ENCODE assay signal across 9 mouse cellular contexts in genomic region chr6:85856194-85856678, GRCm38 (mm10). TPM values are rescaled to one million over a fixed set of nuclear protein-coding genes. Genes with fewer than 3 reads are reported as not detected.
A peak's percentile ranks its signal among the peaks of the same experiment; 100 is the strongest.
DNase-seq lines count a peak whose midpoint lies in the region; ATAC-seq and TF ChIP-seq lines count a peak whose summit lies in the region.
"Had no signal": no experiment of that assay in that cellular context is flagged by ENCODE, and none has a peak within 500 bp of the region (broad histone marks: within the 10 kb centered on the region; RNA-seq: fewer than 3 reads in every experiment).

No protein-coding gene starts in this region.

- no peaks in the 10 kb centered on the region for H3K36me3 ChIP-seq in limb, embryonic 15.5 days
- H3K36me3 ChIP-seq in limb, embryonic 10.5 days, result no peaks in the 10 kb centered on the region

- H3K27ac ChIP-seq in limb, embryonic 15.5 days, result no peak overlapping the region
- no peak overlapping the region for H3K27ac ChIP-seq in limb, embryonic 10.5 days
- peak overlapping the region; percentile 59; the same call in 1 of the 2 replicates for H3K27ac ChIP-seq in olfactory bulb, adult 2 months (ENCODE audit: insufficient read depth, low read depth, low read length)

- 0 out of 2 replicates have a peak, but pooled peaks cover 3% of the 10 kb centered on the region for H3K4me1 ChIP-seq in limb, embryonic 15.5 days
- peaks cover 3% of the 10 kb centered on the region; the same call in 1 of the 2 replicates for H3K4me1 ChIP-seq in limb, embryonic 10.5 days
- peaks cover 10% of the 10 kb centered on the region for H3K4me1 ChIP-seq in olfactory bulb, adult 2 months (ENCODE audit: control insufficient read depth, insufficient read depth, low read length)

- 0 out of 2 replicates have a peak, but pooled peaks have one; percentile 52 for ATAC-seq in limb, embryonic 15.5 days (ENCODE audit: insufficient number of reproducible peaks, low FRiP score, low TSS enrichment, low read depth)
- ATAC-seq in granulocyte monocyte progenitor cell, adult 5-6 weeks (replicated peaks; ENCODE audit: poor library complexity, severe bottlenecking), result no peak

- H3K27me3 ChIP-seq in limb, embryonic 15.5 days, result no peaks in the 10 kb centered on the region
- no peaks in the 10 kb centered on the region for H3K27me3 ChIP-seq in limb, embryonic 10.5 days (ENCODE audit: low read depth, poor library complexity, severe bottlenecking)

- no peak overlapping the region for H3K4me2 ChIP-seq in limb, embryonic 15.5 days

- no peak for DNase-seq in limb, embryonic 10.5 days (ENCODE audit: low spot score)
- DNase-seq in cerebellum, adult 18-20 months, result peak; percentile 10 to 43
- DNase-seq in heart, postnatal 10 days, result peak; percentile 47 to 64
- DNase-seq in left cerebral cortex, adult 11 months (ENCODE audit: low spot score), result peak; percentile 76
- no peak for DNase-seq in spleen, postnatal 14 days (ENCODE audit: low spot score in 2 of 2)

- H3K9ac ChIP-seq in limb, embryonic 15.5 days, result no peak overlapping the region

- WGBS in limb, embryonic 15.5 days, result 79% methylated on average over 1 of the region's 1 CpGs
- 79% methylated on average over 1 of the region's 1 CpGs for WGBS in limb, embryonic 10.5 days
- 32% methylated on average over 1 of the region's 1 CpGs for WGBS in olfactory bulb, adult 2 months

- no peaks in the 10 kb centered on the region for H3K9me3 ChIP-seq in limb, embryonic 15.5 days
- H3K9me3 ChIP-seq in limb, embryonic 10.5 days (replicated peaks), result no peaks in the 10 kb centered on the region

- no peak for TF ChIP-seq CTCF in olfactory bulb, adult 2 months (IDR thresholded peaks at IDR 0.05; ENCODE audit: insufficient read depth, low read depth, low read length)

- intact Hi-C loops in heart, postnatal 10 days (cut with DNase I), result no loop called here

- H3K4me3 ChIP-seq in limb, embryonic 15.5 days, result no peak overlapping the region
- H3K4me3 ChIP-seq in limb, embryonic 10.5 days, result no peak overlapping the region
- no peak overlapping the region for H3K4me3 ChIP-seq in olfactory bulb, adult 2 months (ENCODE audit: insufficient read depth, low read depth, low read length)

- TF ChIP-seq POLR2A in olfactory bulb, adult 2 months (IDR thresholded peaks at IDR 0.05; ENCODE audit: insufficient read depth, low read depth, low read length), result no peak

RNA-seq across cellular contexts. Expression of gene Nat8f2, which starts 12.7 kb away (rescaled TPM):
- polyA plus RNA-seq in limb, embryonic 15.5 days (2015; fragmentation: Nextera tagmentation; extraction: Ambion mirVana), result not detected in 2 replicates
- not detected in 2 replicates for polyA plus RNA-seq in limb, embryonic 10.5 days (2016; fragmentation: Nextera tagmentation; extraction: Ambion mirVana)
- not detected for total RNA-seq in heart, postnatal 10 days (2021)
- not detected in 2 replicates for polyA plus RNA-seq in olfactory bulb, adult 2 months (2012; ENCODE audit: insufficient read depth, insufficient read length, low replicate concordance, missing spikeins)
- total RNA-seq in granulocyte monocyte progenitor cell, adult 5-6 weeks (2014; fragmentation: Nextera tagmentation), result not detected in 2 replicates
- total RNA-seq in granulocyte monocyte progenitor cell, adult 5-6 weeks (2017), result not detected in 2 replicates
- polyA plus RNA-seq: heart, embryonic 14.5 days had no signal

RNA-seq across cellular contexts. Expression of gene Nat8, which starts 24.4 kb away (rescaled TPM):
- 0.13 TPM in 1 of 2 replicates, not detected in the other for polyA plus RNA-seq in limb, embryonic 15.5 days (2015; fragmentation: Nextera tagmentation; extraction: Ambion mirVana)
- not detected in 2 replicates for polyA plus RNA-seq in limb, embryonic 10.5 days (2016; fragmentation: Nextera tagmentation; extraction: Ambion mirVana)
- total RNA-seq in heart, postnatal 10 days (2021), result not detected
- not detected in 2 replicates for polyA plus RNA-seq in olfactory bulb, adult 2 months (2012; ENCODE audit: insufficient read depth, insufficient read length, low replicate concordance, missing spikeins)
- total RNA-seq in granulocyte monocyte progenitor cell, adult 5-6 weeks (2014; fragmentation: Nextera tagmentation), result not detected in 2 replicates
- not detected in 2 replicates for total RNA-seq in granulocyte monocyte progenitor cell, adult 5-6 weeks (2017)
- polyA plus RNA-seq: heart, embryonic 14.5 days had no signal

RNA-seq across cellular contexts. Expression of gene Nat8f5, which starts 35.5 kb away (rescaled TPM):
- polyA plus RNA-seq in limb, embryonic 15.5 days (2015; fragmentation: Nextera tagmentation; extraction: Ambion mirVana), result not detected in 2 replicates
- polyA plus RNA-seq in limb, embryonic 10.5 days (2016; fragmentation: Nextera tagmentation; extraction: Ambion mirVana), result not detected in 2 replicates
- not detected for total RNA-seq in heart, postnatal 10 days (2021)
- not detected in 2 replicates for polyA plus RNA-seq in olfactory bulb, adult 2 months (2012; ENCODE audit: insufficient read depth, insufficient read length, low replicate concordance, missing spikeins)
- total RNA-seq in granulocyte monocyte progenitor cell, adult 5-6 weeks (2014; fragmentation: Nextera tagmentation), result not detected in 2 replicates
- not detected in 2 replicates for total RNA-seq in granulocyte monocyte progenitor cell, adult 5-6 weeks (2017)
- polyA plus RNA-seq: heart, embryonic 14.5 days had no signal

RNA-seq across cellular contexts. Expression of gene Nat8f6, which starts 35.5 kb away (rescaled TPM):
- not detected in 2 replicates for polyA plus RNA-seq in limb, embryonic 15.5 days (2015; fragmentation: Nextera tagmentation; extraction: Ambion mirVana)
- polyA plus RNA-seq in limb, embryonic 10.5 days (2016; fragmentation: Nextera tagmentation; extraction: Ambion mirVana), result not detected in 2 replicates
- total RNA-seq in heart, postnatal 10 days (2021), result under 1 TPM in 1 of 2 experiments, not detected in 1; 0.30 TPM
- polyA plus RNA-seq in olfactory bulb, adult 2 months (2012; ENCODE audit: insufficient read depth, insufficient read length, low replicate concordance, missing spikeins), result not detected in 2 replicates
- not detected in 2 replicates for total RNA-seq in granulocyte monocyte progenitor cell, adult 5-6 weeks (2014; fragmentation: Nextera tagmentation)
- total RNA-seq in granulocyte monocyte progenitor cell, adult 5-6 weeks (2017), result not detected in 2 replicates
- polyA plus RNA-seq: heart, embryonic 14.5 days had no signal

RNA-seq across cellular contexts. Expression of gene Nat8f4, which starts 48.4 kb away (rescaled TPM):
- 1.5 and 1.8 TPM in 2 replicates for polyA plus RNA-seq in limb, embryonic 15.5 days (2015; fragmentation: Nextera tagmentation; extraction: Ambion mirVana)
- 1.5 and 1.8 TPM in 2 replicates for polyA plus RNA-seq in limb, embryonic 10.5 days (2016; fragmentation: Nextera tagmentation; extraction: Ambion mirVana)
- total RNA-seq in heart, postnatal 10 days (2021), result 1 to 10 TPM in 1 of 2 experiments, under 1 TPM in 1; 0.98 to 1.1 TPM
- not detected in 2 replicates for polyA plus RNA-seq in olfactory bulb, adult 2 months (2012; ENCODE audit: insufficient read depth, insufficient read length, low replicate concordance, missing spikeins)
- 0.58 and 2.0 TPM in 2 replicates for total RNA-seq in granulocyte monocyte progenitor cell, adult 5-6 weeks (2014; fragmentation: Nextera tagmentation)
- 0.90 and 1.3 TPM in 2 replicates for total RNA-seq in granulocyte monocyte progenitor cell, adult 5-6 weeks (2017)

Comparison
In these comparisons a context has a peak if more than half of its experiments do, and no peak if none do; other contexts are left out.
1. DNase-seq: peak in cerebellum, adult 18-20 months (2 of 2), heart, postnatal 10 days (2 of 2) and left cerebral cortex, adult 11 months (single experiment); none in limb, embryonic 10.5 days (single experiment) and spleen, postnatal 14 days (0 of 2).